Mouse (Mus musculus) MEL (cell line): ENCODE results near the gene Gkn3. TPM values are rescaled to one million over a fixed set of nuclear protein-coding genes. Genes with fewer than 3 reads are reported as not detected.

Experiments used
- DNase-seq: peaks from one replicate; pipeline ENCODE4 v3.0.0; 2011; ENCODE audit warnings: low read depth, low spot score
- H3K27ac ChIP-seq: 2 replicates; pipeline ENCODE4 v1.5.1; 2012; ENCODE audit warnings: low read depth, mild to moderate bottlenecking, control low read depth, low read length, moderate library complexity; ENCODE audit not compliant: control insufficient read depth
- H3K27me3 ChIP-seq, 2 experiments: fragments of 150-350 bp in 1 of 2; sonication (generic) in 1 of 2; 2 replicates each; pipeline ENCODE4 v1.6.1; 2012; ENCODE audit warnings: low read length in 2 of 2, mild to moderate bottlenecking in 2 of 2, improper control_type of control experiment in 1 of 2, moderate library complexity in 1 of 2; ENCODE audit not compliant: insufficient read depth in 2 of 2, control insufficient read depth in 1 of 2
- H3K36me3 ChIP-seq, 2 experiments: 2 replicates each; pipeline ENCODE4 v1.6.1; 2012 to 2014; ENCODE audit warnings: low read length in 2 of 2, improper control_type of control experiment in 1 of 2, inconsistent platforms in 1 of 2, mild to moderate bottlenecking in 1 of 2; ENCODE audit not compliant: insufficient read depth in 2 of 2, control insufficient read depth in 1 of 2
- H3K4me1 ChIP-seq, 2 experiments: fragments of 150-350 bp in 1 of 2; sonication (generic) in 1 of 2; 2 replicates each; pipeline ENCODE4 v1.6.1; 2012; ENCODE audit warnings: low read length in 2 of 2, improper control_type of control experiment in 1 of 2, mild to moderate bottlenecking in 1 of 2; ENCODE audit not compliant: insufficient read depth in 2 of 2, control insufficient read depth in 1 of 2
- H3K4me3 ChIP-seq, 2 experiments: fragments of 150-350 bp in 1 of 2; sonication (generic) in 1 of 2; 2 replicates each; pipeline ENCODE4 v1.5.1; 2012; ENCODE audit warnings: low read depth in 2 of 2, low read length in 2 of 2, mild to moderate bottlenecking in 2 of 2, moderate library complexity in 2 of 2, control low read depth in 1 of 2, improper control_type of control experiment in 1 of 2; ENCODE audit not compliant: control insufficient read depth in 1 of 2, insufficient read depth in 1 of 2
- H3K79me2 ChIP-seq: 2 replicates; pipeline ENCODE4 v1.6.1; 2012; ENCODE audit warnings: mild to moderate bottlenecking, low read length, moderate library complexity; ENCODE audit not compliant: control insufficient read depth, poor library complexity, insufficient read depth
- H3K9ac ChIP-seq: 2 replicates; pipeline ENCODE4 v1.6.1; 2012; ENCODE audit warnings: low read depth, mild to moderate bottlenecking, control low read depth, low read length, moderate library complexity; ENCODE audit not compliant: control insufficient read depth, poor library complexity, severe bottlenecking
- H3K9me3 ChIP-seq: fragments of 150-350 bp; sonication (generic); replicated peaks from 2 replicates; pipeline ENCODE4 v1.6.1; 2012; ENCODE audit warnings: mild to moderate bottlenecking, low read length, improper control_type of control experiment, moderate library complexity; ENCODE audit not compliant: insufficient read depth
- BHLHE40 ChIP-seq: IDR thresholded peaks from 2 replicates; pipeline ENCODE4 v1.6.1; 2012; ENCODE audit warnings: low read depth, mild to moderate bottlenecking, inconsistent platforms, low read length, improper control_type of control experiment, borderline replicate concordance
- E2F4 ChIP-seq: IDR thresholded peaks from 2 replicates; pipeline ENCODE4 v1.6.1; 2011; ENCODE audit warnings: low read depth, low read length, improper control_type of control experiment, borderline replicate concordance
- ELF1 ChIP-seq: IDR thresholded peaks from 2 replicates; pipeline ENCODE4 v1.6.1; 2014; ENCODE audit warnings: low read depth, mild to moderate bottlenecking, inconsistent platforms, low read length, improper control_type of control experiment, moderate library complexity
- EP300 ChIP-seq, 2 experiments: IDR thresholded peaks; 2 replicates each; pipeline ENCODE4 v1.6.1; 2011; ENCODE audit warnings: improper control_type of control experiment in 2 of 2, low read length in 2 of 2, low read depth in 1 of 2, mild to moderate bottlenecking in 1 of 2
- ETS1 ChIP-seq: IDR thresholded peaks from 2 replicates; pipeline ENCODE4 v1.6.1; 2012; ENCODE audit warnings: low read depth, mild to moderate bottlenecking, inconsistent platforms, low read length, improper control_type of control experiment, moderate library complexity
- HCFC1 ChIP-seq: IDR thresholded peaks from 2 replicates; pipeline ENCODE4 v1.6.1; 2012; ENCODE audit warnings: low read depth, mild to moderate bottlenecking, inconsistent platforms, low read length, improper control_type of control experiment, moderate library complexity
- MAFK ChIP-seq: IDR thresholded peaks from 2 replicates; pipeline ENCODE4 v1.6.1; 2011; ENCODE audit warnings: low read depth, mild to moderate bottlenecking, low read length, improper control_type of control experiment, borderline replicate concordance
- MAX ChIP-seq: IDR thresholded peaks from 2 replicates; pipeline ENCODE4 v1.6.1; 2011; ENCODE audit warnings: low read length, improper control_type of control experiment
- MXI1 ChIP-seq: IDR thresholded peaks from 2 replicates; pipeline ENCODE4 v1.6.1; 2011; ENCODE audit warnings: mild to moderate bottlenecking, low read depth, low read length, improper control_type of control experiment
- NRF1 ChIP-seq: IDR thresholded peaks from 2 replicates; pipeline ENCODE4 v1.6.1; 2014; ENCODE audit warnings: low read depth, mild to moderate bottlenecking, inconsistent platforms, low read length, improper control_type of control experiment, moderate library complexity; ENCODE audit not compliant: poor library complexity, insufficient read depth, severe bottlenecking
- POLR2AphosphoS2 ChIP-seq: IDR thresholded peaks from 2 replicates; pipeline ENCODE4 v1.6.1; 2011; ENCODE audit warnings: low read length, improper control_type of control experiment
- SMC3 ChIP-seq: IDR thresholded peaks from 2 replicates; pipeline ENCODE4 v1.6.1; 2011; ENCODE audit warnings: low read depth, low read length, improper control_type of control experiment
- TAL1 ChIP-seq: IDR thresholded peaks from 2 replicates; pipeline ENCODE4 v1.6.1; 2012; ENCODE audit warnings: mild to moderate bottlenecking, inconsistent platforms, low read length, moderate library complexity, mixed read lengths
- USF1 ChIP-seq: IDR thresholded peaks from 2 replicates; pipeline ENCODE4 v1.6.1; 2014; ENCODE audit warnings: low read depth, mild to moderate bottlenecking, inconsistent platforms, low read length, improper control_type of control experiment, moderate library complexity
- polyA plus RNA-seq, 2 experiments: library from polyadenylated mRNA; stranded (reverse) in 1 of 2; unstranded in 1 of 2; fragments of >175 nt in 1 of 2; fragments of >200 nt in 1 of 2; gene quantifications; 2 replicates each; pipeline versions ENCODE4 v1.2.1 to v1.2.4; 2012; ENCODE audit warnings: low replicate concordance in 2 of 2, low read depth in 1 of 2; ENCODE audit not compliant: insufficient read length in 2 of 2, insufficient read depth in 1 of 2, missing spikeins in 1 of 2
- total RNA-seq: library from RNA; depleted of rRNA; stranded (reverse); fragments of 300-350 nt; gene quantifications from 2 replicates; pipeline ENCODE4 v1.2.3, GENCODE M21; 2012

Gkn3 gene
- total and polyA plus RNA-seq, 3 experiments: 0.36 TPM; not detected in 2

DNA sequence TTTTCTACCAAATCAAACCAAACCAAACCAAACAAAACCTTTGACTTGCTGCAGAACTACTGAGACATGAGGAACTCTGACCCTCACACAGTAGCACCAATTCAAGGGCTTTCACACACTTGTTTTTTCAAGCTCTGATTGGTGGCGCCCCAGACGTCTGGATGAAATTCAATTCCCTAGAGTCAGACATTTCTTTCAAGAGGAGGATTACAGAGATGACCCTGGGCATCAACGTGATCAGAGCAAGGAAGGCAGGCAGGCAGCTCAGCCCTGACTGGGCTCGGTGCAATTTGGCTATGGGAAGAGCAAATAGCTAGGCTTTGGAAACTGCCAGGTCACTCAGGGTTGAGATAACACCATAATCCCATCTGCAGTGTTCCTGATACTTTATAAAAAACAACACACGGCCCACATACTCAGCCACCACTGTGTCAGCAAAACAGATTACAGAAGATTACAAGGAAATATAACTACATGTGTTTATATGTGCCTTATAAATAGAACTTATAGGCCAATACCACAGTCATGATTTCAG is 787 bp upstream of the Gkn3 start:
- H3K4me3 ChIP-seq: no peak overlapping the region
- DNase-seq: no peak

DNA sequence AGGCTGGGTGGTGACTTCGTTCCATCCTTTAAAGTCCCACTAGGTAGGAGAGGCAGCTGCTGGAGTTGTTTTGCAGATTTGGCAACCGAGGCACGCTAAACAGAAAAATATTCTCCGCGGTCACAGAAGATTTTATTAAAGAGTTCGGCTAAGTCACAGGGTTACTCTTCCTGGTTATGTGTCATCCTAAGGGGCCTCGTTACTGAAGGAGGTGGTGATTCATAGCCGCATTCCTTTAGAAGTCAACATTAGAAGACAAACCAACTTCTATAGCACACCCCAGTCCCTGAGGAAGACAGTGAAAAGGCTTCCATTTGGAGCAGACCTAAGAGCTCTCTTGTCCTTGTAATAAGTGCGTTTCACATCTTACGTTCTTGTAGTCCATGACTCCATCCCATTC is 2.1 kb downstream of the Gkn3 start:
- TF ChIP-seq MAX: no peak
- TF ChIP-seq ELF1: no peak
- no peak for TF ChIP-seq USF1
- TF ChIP-seq POLR2AphosphoS2: no peak
- TF ChIP-seq ETS1: no peak
- TF ChIP-seq SMC3: no peak
- no peak for TF ChIP-seq NRF1
- no peak for TF ChIP-seq MAFK
- no peak for TF ChIP-seq MXI1
- no peak for TF ChIP-seq BHLHE40
- no peak for TF ChIP-seq HCFC1
- TF ChIP-seq TAL1: no peak
- TF ChIP-seq E2F4: no peak
- H3K27me3 ChIP-seq: peaks cover 2 to 9% of the 10 kb centered on the region in 2 experiments

More for the DNA sequence above, 787 bp upstream of the Gkn3 start:
- no peak overlapping the region for H3K9ac ChIP-seq
- H3K4me1 ChIP-seq: peaks cover 3 to 9% of the 10 kb centered on the region in 2 experiments; a peak in 3 of 4 replicates
- H3K9me3 ChIP-seq: no peaks in the 10 kb centered on the region
- H3K27me3 ChIP-seq: peaks cover 4 to 7% of the 10 kb centered on the region in 2 experiments
- 0 out of 4 replicates have a peak, but pooled peaks cover 0 to 2% of the 10 kb centered on the region in 2 experiments for H3K36me3 ChIP-seq
- no peak overlapping the region for H3K27ac ChIP-seq
- TF ChIP-seq POLR2AphosphoS2: no peak
- TF ChIP-seq EP300 (IDR thresholded peaks at IDR 0.05; ENCODE audit: low read depth in 1 of 2, low read length in 2 of 2): peak in 1 of 2 experiments; percentile 40; a peak in 1 of 4 replicates
- TF ChIP-seq, all 39 proteins: peak for 1
- no peaks in the 10 kb centered on the region for H3K79me2 ChIP-seq

More for the DNA sequence above, 2.1 kb downstream of the Gkn3 start:
- H3K9ac ChIP-seq: no peak overlapping the region
- no peaks in the 10 kb centered on the region for H3K9me3 ChIP-seq
- no peak overlapping the region for H3K27ac ChIP-seq
- peaks cover 3 to 5% of the 10 kb centered on the region in 2 experiments; a peak in 3 of 4 replicates for H3K4me1 ChIP-seq
- H3K36me3 ChIP-seq: 0 out of 4 replicates have a peak, but pooled peaks cover 0 to 2% of the 10 kb centered on the region in 2 experiments
- no peaks in the 10 kb centered on the region for H3K79me2 ChIP-seq
- no peak overlapping the region for H3K4me3 ChIP-seq
- no peak for DNase-seq
